Mouse (Mus musculus) limb, embryonic 12.5 days (tissue): Measurements from ENCODE around the gene Cldn18. TPM values are rescaled to one million over a fixed set of nuclear protein-coding genes. Genes with fewer than 3 reads are reported as not detected.

Experiments
- polyA plus RNA-seq: library from polyadenylated mRNA; unstranded; fragments of >200 nt; fragmentation: Nextera tagmentation; extraction: Ambion mirVana; gene quantifications from 2 replicates; pipeline ENCODE4 v1.2.1, GENCODE M21; 2016

Gene Cldn18
- polyA plus RNA-seq, 1 experiment from 2014 or later: not detected

Other genes starting within 250 kb of the Cldn18 start
- gene Armc8, start 148.4 kb downstream of the Cldn18 start, polyA plus RNA-seq: 22.4 and 22.5 TPM in 2 replicates
- 32.7 and 34.1 TPM in 2 replicates for gene Dbr1, start 141.5 kb downstream of the Cldn18 start, polyA plus RNA-seq
- not detected in 2 replicates for gene A4gnt, start 104.8 kb downstream of the Cldn18 start, polyA plus RNA-seq
- gene Dzip1l, start 87.8 kb downstream of the Cldn18 start, polyA plus RNA-seq: 26.7 and 27.7 TPM in 2 replicates
- gene Sox14, start 158.9 kb upstream of the Cldn18 start, polyA plus RNA-seq: 0.29 and 0.39 TPM in 2 replicates